Mouse (Mus musculus) heart, postnatal 0 days (tissue): ENCODE measurements around the gene Mat2a. TPM values are rescaled to one million over a fixed set of nuclear protein-coding genes. Genes with fewer than 3 reads are reported as not detected.

Source experiments
- ATAC-seq: fragments of 200-750 bp; cut with Nextera tagmentation; 2 replicates; pipeline ENCODE4 v1.8.0; 2017; ENCODE audit warnings: low read depth, moderate number of reproducible peaks, moderate library complexity; ENCODE audit not compliant: insufficient read depth
- DNase-seq: peaks from one replicate; pipeline ENCODE4 v3.0.0-alpha.2; 2016; ENCODE audit warnings: low spot score
- H3K27ac ChIP-seq: fragments of 300-500 bp; sonication (generic); 2 replicates; pipeline ENCODE4 v1.5.1; 2014; ENCODE audit warnings: low read depth, mild to moderate bottlenecking
- H3K27me3 ChIP-seq: fragments of 300-500 bp; sonication (generic); 2 replicates; pipeline ENCODE4 v1.6.1; 2014; ENCODE audit warnings: low read length, mixed read lengths; ENCODE audit not compliant: control insufficient read depth, insufficient read depth
- H3K36me3 ChIP-seq: fragments of 300-500 bp; sonication (generic); replicated peaks from 2 replicates; pipeline ENCODE4 v1.6.1; 2014; ENCODE audit warnings: low read length, mixed read lengths; ENCODE audit not compliant: control insufficient read depth, insufficient read depth
- H3K4me1 ChIP-seq: fragments of 300-500 bp; sonication (generic); 2 replicates; pipeline ENCODE4 v1.6.1; 2014; ENCODE audit warnings: antibody characterized with exemption; ENCODE audit not compliant: control insufficient read depth, insufficient read depth
- H3K4me2 ChIP-seq: fragments of 300-500 bp; sonication (generic); 2 replicates; pipeline ENCODE4 v1.6.1; 2014; ENCODE audit warnings: low read depth, mild to moderate bottlenecking, low read length, moderate library complexity
- H3K4me3 ChIP-seq: fragments of 300-500 bp; sonication (generic); 2 replicates; pipeline ENCODE4 v1.5.1; 2014; ENCODE audit warnings: low read depth, low read length
- H3K9ac ChIP-seq: fragments of 300-500 bp; sonication (generic); replicated peaks from 2 replicates; pipeline ENCODE4 v1.6.1; 2014; ENCODE audit warnings: low read depth, low read length, mixed read lengths
- H3K9me3 ChIP-seq: fragments of 300-500 bp; sonication (generic); replicated peaks from 2 replicates; pipeline ENCODE4 v1.6.1; 2016; ENCODE audit warnings: low read length; ENCODE audit not compliant: control insufficient read depth
- CTCF ChIP-seq: IDR thresholded peaks from 2 replicates; pipeline ENCODE4 v1.5.1; 2016; ENCODE audit warnings: antibody characterized with exemption, control low read depth, low read depth
- EP300 ChIP-seq: IDR thresholded peaks from 2 replicates; pipeline ENCODE4 v1.6.1; 2016; ENCODE audit warnings: antibody characterized with exemption, low read depth
- WGBS: fragments of 180-500 bp; shearing (Covaris S2); extraction: QIAGEN DNeasy Blood & Tissue Kit; methylation state at CpG from one replicate; pipeline ENCODE4 v1.1.7; 2014; 5-methylcytosine and 5-hydroxymethylcytosine counted together
- polyA plus RNA-seq: library from polyadenylated mRNA; unstranded; fragments of >200 nt; fragmentation: Nextera tagmentation; extraction: Ambion mirVana; gene quantifications from 2 replicates; pipeline ENCODE4 v1.2.1, GENCODE M21; 2015
- total RNA-seq: library from RNA; depleted of rRNA; stranded (reverse); fragments of >200 nt; gene quantifications from 2 replicates; pipeline ENCODE4 v1.2.3, GENCODE M21; 2014; ENCODE audit warnings: low replicate concordance; rRNA removed

The Mat2a gene
- total RNA-seq: 111 and 123 TPM in 2 replicates
- polyA plus RNA-seq: 200 and 229 TPM in 2 replicates

DNA sequence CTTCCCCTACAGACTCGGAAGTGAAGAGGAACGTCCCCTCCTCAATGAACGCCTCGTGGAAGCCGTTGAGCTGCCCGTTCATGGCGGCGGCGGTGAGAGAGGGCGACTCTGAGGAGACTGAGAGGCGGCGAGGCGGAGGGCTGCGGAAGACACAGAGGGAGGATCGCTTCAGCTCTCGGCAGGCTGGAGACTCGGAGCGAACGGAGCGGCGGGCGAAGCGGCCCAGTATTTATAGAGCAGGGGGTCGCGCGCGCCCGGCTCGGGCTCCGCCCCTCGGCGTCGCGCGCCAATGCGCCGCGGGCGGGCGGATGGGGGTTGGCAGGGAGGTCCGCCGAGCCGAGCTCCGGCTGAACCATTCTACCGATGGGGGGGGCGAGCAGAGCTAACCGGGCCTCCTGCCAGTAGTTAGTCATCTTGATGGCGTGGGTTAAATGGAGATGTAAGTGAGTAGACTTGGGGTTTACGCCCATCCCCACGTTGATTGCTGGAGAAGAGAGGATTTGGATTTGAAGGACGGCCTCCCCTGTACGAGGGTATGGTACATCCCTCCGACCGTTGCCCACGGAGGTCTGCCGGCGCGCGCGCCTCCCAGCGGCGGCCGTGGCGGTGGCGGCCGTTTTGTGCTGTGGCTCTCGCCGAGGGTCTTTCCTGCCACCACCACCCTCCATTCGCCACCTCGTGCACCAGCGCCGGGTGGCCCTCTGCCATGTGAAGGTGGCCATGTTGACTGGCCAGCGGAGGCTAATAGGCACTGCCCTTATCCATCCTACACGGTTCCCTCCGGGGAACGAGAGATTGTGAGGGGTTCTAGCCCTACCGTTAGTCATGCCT, at the start of gene Mat2a:
Mat2a (minus strand) TSS at position 204 of the 831 bp plus-strand sequence.
- Histone ChIP-seq H3K36me3 (peaks cover 31% of the 10 kb centered on the region), H3K9ac (peak within 1 kb of the TSS; percentile 93), H3K4me2 (peak within 1 kb of the TSS; percentile 84), H3K27me3 (no peaks in the 10 kb centered on the region), H3K4me3 (peak within 1 kb of the TSS; percentile 74), H3K27ac (peak within 1 kb of the TSS; percentile 98), H3K9me3 (no peaks in the 10 kb centered on the region), H3K4me1 (peaks cover 24% of the 10 kb centered on the region)
- DNase-seq (peak; percentile 90), ATAC-seq (peak; percentile 89)
- TF ChIP-seq EP300: peak; percentile 75; the same call in 1 of the 2 replicates
- TF ChIP-seq CTCF: peak; percentile 67
- WGBS: under 1% methylated on average over 77 of the region's 77 CpGs

DNA sequence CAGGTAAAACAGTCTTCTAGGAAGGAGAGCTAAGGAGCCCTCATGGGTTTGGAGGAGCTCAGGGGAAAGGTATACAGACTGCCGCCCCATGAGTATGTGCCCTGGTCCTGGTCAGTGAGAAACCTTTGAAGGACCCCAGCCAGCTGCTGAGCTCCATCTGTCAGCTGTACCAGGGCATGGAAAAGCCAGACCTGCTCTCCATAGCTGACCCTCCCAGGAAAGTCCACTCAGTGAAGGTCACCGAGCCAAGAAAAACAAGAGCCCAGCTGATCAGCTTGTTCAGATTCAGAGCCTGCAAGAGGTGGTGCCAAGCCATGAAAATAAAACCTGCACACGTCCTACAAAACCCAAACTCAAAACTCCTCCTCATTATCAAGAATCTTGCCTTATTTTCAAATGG, 49.5 kb upstream of the Mat2a start:
- ATAC-seq (peak; percentile 61; the same call in 1 of the 2 replicates), DNase-seq (peak; percentile 48)
- WGBS: 27% methylated on average over 3 of the region's 3 CpGs
- H3K9me3 ChIP-seq: no peaks in the 10 kb centered on the region
- no peak overlapping the region for H3K9ac ChIP-seq
- no peaks in the 10 kb centered on the region for H3K27me3 ChIP-seq
- H3K4me1 ChIP-seq: peaks cover 24% of the 10 kb centered on the region
- H3K36me3 ChIP-seq: no peaks in the 10 kb centered on the region
- no peak overlapping the region for H3K4me2 ChIP-seq
- no peak overlapping the region for H3K27ac ChIP-seq
- H3K4me3 ChIP-seq: no peak overlapping the region
- TF ChIP-seq EP300: no peak

DNA sequence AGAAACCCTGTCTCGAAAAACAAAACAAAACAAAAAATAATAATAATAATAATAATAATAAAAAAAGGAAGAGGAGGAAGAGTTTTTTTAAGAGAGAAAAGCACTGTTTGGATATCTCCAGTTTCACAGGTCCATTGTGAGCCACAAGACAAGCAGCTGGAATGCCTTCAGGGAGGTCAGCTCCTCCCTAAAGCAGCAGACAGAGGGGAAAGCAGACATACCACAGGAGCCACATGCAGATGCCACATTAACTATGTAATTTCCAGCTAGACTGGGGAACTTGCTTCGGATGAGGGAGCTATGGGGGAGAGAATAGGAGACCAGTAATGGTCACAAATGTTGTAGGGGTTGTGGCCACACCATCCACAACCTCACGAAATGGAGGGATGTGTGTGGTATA, 47.9 kb upstream of the Mat2a start:
- no peak for TF ChIP-seq CTCF
- TF ChIP-seq EP300: no peak
- no peaks in the 10 kb centered on the region for H3K36me3 ChIP-seq
- H3K4me1 ChIP-seq: peaks cover 14% of the 10 kb centered on the region; the same call in 1 of the 2 replicates
- DNase-seq (no peak), ATAC-seq (no peak)
- H3K27ac ChIP-seq: no peak overlapping the region
- no peak overlapping the region for H3K4me3 ChIP-seq
- no peaks in the 10 kb centered on the region for H3K9me3 ChIP-seq
- H3K4me2 ChIP-seq: no peak overlapping the region
- H3K9ac ChIP-seq: no peak overlapping the region
- no peaks in the 10 kb centered on the region for H3K27me3 ChIP-seq
- 64% methylated on average over 3 of the region's 3 CpGs for WGBS

DNA sequence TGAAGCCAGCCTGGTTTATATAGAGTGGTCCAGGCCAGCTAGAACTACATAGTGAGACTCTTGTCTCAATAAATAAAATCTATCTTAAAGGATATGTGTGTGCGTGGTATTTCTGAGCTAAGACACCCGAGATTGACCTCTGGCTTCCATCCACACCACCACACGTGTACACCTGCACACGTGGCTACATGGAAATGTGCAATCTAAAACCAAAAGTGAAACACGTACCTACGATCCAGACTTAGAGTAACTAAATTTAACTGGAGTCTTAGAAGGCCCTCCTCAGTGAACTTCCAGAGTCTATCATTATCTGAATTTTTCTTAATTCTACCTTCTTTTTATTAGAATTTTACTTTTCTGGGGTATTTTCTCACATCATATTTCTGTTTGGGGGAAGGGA, 46.9 kb upstream of the Mat2a start:
- WGBS: 85% methylated on average over 6 of the region's 6 CpGs
- H3K9me3 ChIP-seq: no peaks in the 10 kb centered on the region
- H3K4me1 ChIP-seq: peaks cover 14% of the 10 kb centered on the region; the same call in 1 of the 2 replicates
- H3K27ac ChIP-seq: no peak overlapping the region
- TF ChIP-seq CTCF (no peak), EP300 (no peak)
- H3K27me3 ChIP-seq: no peaks in the 10 kb centered on the region
- no peak overlapping the region for H3K4me2 ChIP-seq
- H3K9ac ChIP-seq: no peak overlapping the region
- H3K4me3 ChIP-seq: no peak overlapping the region
- DNase-seq (no peak), ATAC-seq (no peak)
- H3K36me3 ChIP-seq: no peaks in the 10 kb centered on the region

DNA sequence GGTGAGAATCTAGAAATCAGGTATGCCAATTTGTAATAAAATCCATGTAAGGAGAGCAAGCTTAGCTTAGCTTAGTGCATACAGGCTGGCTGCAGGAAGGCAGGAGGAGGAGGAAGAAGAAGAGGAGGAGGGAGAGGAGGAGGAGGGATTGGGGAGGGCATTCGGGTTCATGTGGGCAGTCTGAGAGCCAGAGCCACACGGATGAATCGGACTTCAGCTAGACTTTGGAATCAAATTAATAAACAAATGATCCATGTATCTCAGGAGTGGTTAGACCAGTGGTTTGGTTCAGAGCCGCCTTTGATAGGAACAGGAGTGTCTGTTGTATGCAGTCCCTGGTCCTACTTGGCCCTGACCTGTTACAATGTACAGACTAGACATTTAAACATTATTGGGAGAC, 45.5 kb upstream of the Mat2a start:
- TF ChIP-seq EP300 (no peak), CTCF (no peak)
- H3K4me2 ChIP-seq: no peak overlapping the region
- H3K9me3 ChIP-seq: no peaks in the 10 kb centered on the region
- no peak for ATAC-seq
- no peak overlapping the region for H3K9ac ChIP-seq
- 59% methylated on average over 4 of the region's 4 CpGs for WGBS
- peaks cover 13% of the 10 kb centered on the region; the same call in 1 of the 2 replicates for H3K4me1 ChIP-seq
- no peak overlapping the region for H3K4me3 ChIP-seq
- DNase-seq: no peak
- no peak overlapping the region for H3K27ac ChIP-seq
- no peaks in the 10 kb centered on the region for H3K27me3 ChIP-seq
- H3K36me3 ChIP-seq: no peaks in the 10 kb centered on the region

DNA sequence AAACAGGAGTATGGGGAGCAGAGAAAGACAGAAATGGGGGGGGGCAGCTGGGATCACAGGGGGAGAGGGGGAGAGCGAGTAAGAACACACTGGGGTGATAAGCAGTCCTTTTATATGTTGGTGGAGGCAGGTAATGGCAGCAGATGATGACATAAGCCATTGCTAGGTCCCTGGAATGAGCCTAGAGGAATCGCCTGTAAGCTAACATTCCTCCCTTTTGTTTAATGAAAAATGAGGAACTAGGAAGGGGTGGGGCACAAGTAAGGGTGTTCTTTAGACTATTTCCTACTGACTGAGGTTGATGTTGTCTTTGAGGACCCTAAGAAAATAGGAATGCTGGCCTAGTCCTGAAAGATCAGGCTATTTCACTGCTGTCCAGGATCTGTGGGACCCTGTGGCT, 42.8 kb upstream of the Mat2a start:
- Histone ChIP-seq H3K4me3 (no peak overlapping the region), H3K4me1 (no peaks in the 10 kb centered on the region), H3K27me3 (no peaks in the 10 kb centered on the region), H3K9ac (no peak overlapping the region), H3K27ac (no peak overlapping the region), H3K4me2 (no peak overlapping the region), H3K36me3 (no peaks in the 10 kb centered on the region), H3K9me3 (no peaks in the 10 kb centered on the region)
- WGBS: 67% methylated on average over 2 of the region's 2 CpGs
- no peak for ATAC-seq
- DNase-seq: no peak
- no peak for TF ChIP-seq EP300
- no peak for TF ChIP-seq CTCF
